Mouse (Mus musculus) left cerebral cortex, adult 2 months (tissue): ENCODE data around the gene Gm44502. TPM values are rescaled to one million over a fixed set of nuclear protein-coding genes. Genes with fewer than 3 reads are reported as not detected.

Source experiments
- DNase-seq, 2 experiments: peaks; one replicate each; pipeline ENCODE4 v3.0.0; 2021 to 2022; ENCODE audit warnings: low spot score in 2 of 2, mixed read lengths in 1 of 2; ENCODE audit errors: extremely low spot score in 1 of 2
- H3K27ac ChIP-seq: fragments of 200-600 bp; 2 replicates; pipeline ENCODE4 v1.8.1; 2022
- H3K4me3 ChIP-seq: fragments of 200-600 bp; 2 replicates; pipeline ENCODE4 v1.8.1; 2022
- CTCF ChIP-seq: fragments of 200-600 bp; IDR thresholded peaks from 2 replicates; pipeline ENCODE4 v1.8.1; 2022; ENCODE audit warnings: antibody characterized with exemption, mild to moderate bottlenecking, moderate library complexity
- intact Hi-C: fragments of 180-260 bp; cut with DNase I; formaldehyde crosslinking; loops from one replicate; pipeline ENCODE4 v1.15.1; 2025
- total RNA-seq, 2 experiments: library from RNA; stranded (reverse); gene quantifications; 2 replicates each; pipeline ENCODE4 v1.2.3; 2021

Gm44502 gene
- total RNA-seq, 2 experiments from 2014 or later, result not detected

- H3K27ac ChIP-seq, result no peak overlapping the region
- no peak overlapping the region for H3K4me3 ChIP-seq
- DNase-seq, result no peak
- intact Hi-C loops, result loop anchor here (5.0 kb wide), 2 partner anchors 59 to 96 kb away; partner anchors contain the start of gene Sco2
- peak; percentile 77 for TF ChIP-seq CTCF
Observed at GRCm38 (mm10) chr15:89468577-89468976, 39.1 kb upstream of the Gm44502 start.

GRCm38 (mm10) chr15:89465052-89465451 lies 35.6 kb upstream of the Gm44502 start:
- no peak for TF ChIP-seq CTCF
- Histone ChIP-seq H3K27ac (no peak overlapping the region), H3K4me3 (no peak overlapping the region)
- no peak for DNase-seq
- intact Hi-C loops, result loop anchor here (5.0 kb wide), 2 partner anchors 62 to 93 kb away; partner anchors contain the start of gene Sco2

GRCm38 (mm10) chr15:89463334-89464235 lies 34.1 kb upstream of the Gm44502 start:
- peak; percentile 34 for TF ChIP-seq CTCF
- Histone ChIP-seq H3K27ac (no peak overlapping the region), H3K4me3 (no peak overlapping the region)
- intact Hi-C loops, result no loop called here
- DNase-seq, result no peak

GRCm38 (mm10) chr15:89462176-89462575 lies 32.7 kb upstream of the Gm44502 start:
- intact Hi-C loops, result no loop called here
- no peak for DNase-seq
- no peak for TF ChIP-seq CTCF
- no peak overlapping the region for H3K4me3 ChIP-seq
- H3K27ac ChIP-seq, result no peak overlapping the region

- no peak for DNase-seq
- TF ChIP-seq CTCF, result no peak
- intact Hi-C loops, result no loop called here
- H3K4me3 ChIP-seq, result no peak overlapping the region
- H3K27ac ChIP-seq, result no peak overlapping the region
Observed at GRCm38 (mm10) chr15:89461321-89461720, 31.8 kb upstream of the Gm44502 start.

- no peak for TF ChIP-seq CTCF
- DNase-seq, result no peak
- Histone ChIP-seq H3K27ac (no peak overlapping the region), H3K4me3 (no peak overlapping the region)
- intact Hi-C loops, result no loop called here
Observed at GRCm38 (mm10) chr15:89460298-89460697, 30.8 kb upstream of the Gm44502 start.

- Histone ChIP-seq H3K4me3 (no peak overlapping the region), H3K27ac (no peak overlapping the region)
- DNase-seq, result no peak
- no peak for TF ChIP-seq CTCF
- intact Hi-C loops, result no loop called here
Observed at GRCm38 (mm10) chr15:89459821-89460220, 30.3 kb upstream of the Gm44502 start.

- H3K27ac ChIP-seq, result no peak overlapping the region
- H3K4me3 ChIP-seq, result no peak overlapping the region
- no peak for DNase-seq
- TF ChIP-seq CTCF, result no peak
- intact Hi-C loops, result no loop called here
Observed at GRCm38 (mm10) chr15:89458942-89459341, 29.4 kb upstream of the Gm44502 start.

- TF ChIP-seq CTCF, result no peak
- H3K4me3 ChIP-seq, result peak overlapping the region; percentile 81
- H3K27ac ChIP-seq, result no peak overlapping the region
- intact Hi-C loops, result no loop called here
- no peak for DNase-seq
Observed at GRCm38 (mm10) chr15:89455642-89456041, 26.1 kb upstream of the Gm44502 start.

GRCm38 (mm10) chr15:89454857-89455256 lies 25.4 kb upstream of the Gm44502 start:
- H3K27ac ChIP-seq, result peak overlapping the region; percentile 96
- no peak for TF ChIP-seq CTCF
- intact Hi-C loops, result loop anchor here (1.0 kb wide), 1 partner anchor 43 kb away; no protein-coding TSS in a partner anchor

GRCm38 (mm10) chr15:89453865-89454478 lies 24.5 kb upstream of the Gm44502 start, which contains the start of gene Mapk8ip2:
Gene Mapk8ip2, plus strand, starts transcription at chr15:89453913.
- peak within 1 kb of the TSS; percentile 81 for H3K4me3 ChIP-seq
- intact Hi-C loops, result loop anchor here (1.0 to 2.0 kb wide), 2 partner anchors 25 to 44 kb away; partner anchors contain the start of genes C730034F03Rik, Chkb and Gm44502
- H3K27ac ChIP-seq, result peak within 1 kb of the TSS; percentile 96
- peak; percentile 61 to 66 for DNase-seq
- TF ChIP-seq CTCF, result no peak

More at GRCm38 (mm10) chr15:89454857-89455256, 25.4 kb upstream of the Gm44502 start:
- H3K4me3 ChIP-seq, result peak overlapping the region; percentile 81
- DNase-seq, result no peak
